Mouse (Mus musculus) heart, postnatal 0 days (tissue): ENCODE measurements at regions not wholly inside any gene's neighbourhood (a gene's known extent, or its start where the extent isn't known, plus 50 kb on each side); places are given as distances from the start of the nearest gene placed in this dataset.

Source experiments
- ATAC-seq: fragments of 200-750 bp; cut with Nextera tagmentation; 2 replicates; pipeline ENCODE4 v1.8.0; 2017; ENCODE audit warnings: low read depth, moderate number of reproducible peaks, moderate library complexity; ENCODE audit not compliant: insufficient read depth
- DNase-seq: peaks from one replicate; pipeline ENCODE4 v3.0.0-alpha.2; 2016; ENCODE audit warnings: low spot score
- H3K27ac ChIP-seq: fragments of 300-500 bp; sonication (generic); 2 replicates; pipeline ENCODE4 v1.5.1; 2014; ENCODE audit warnings: low read depth, mild to moderate bottlenecking
- H3K27me3 ChIP-seq: fragments of 300-500 bp; sonication (generic); 2 replicates; pipeline ENCODE4 v1.6.1; 2014; ENCODE audit warnings: low read length, mixed read lengths; ENCODE audit not compliant: control insufficient read depth, insufficient read depth
- H3K36me3 ChIP-seq: fragments of 300-500 bp; sonication (generic); replicated peaks from 2 replicates; pipeline ENCODE4 v1.6.1; 2014; ENCODE audit warnings: low read length, mixed read lengths; ENCODE audit not compliant: control insufficient read depth, insufficient read depth
- H3K4me1 ChIP-seq: fragments of 300-500 bp; sonication (generic); 2 replicates; pipeline ENCODE4 v1.6.1; 2014; ENCODE audit warnings: antibody characterized with exemption; ENCODE audit not compliant: control insufficient read depth, insufficient read depth
- H3K4me2 ChIP-seq: fragments of 300-500 bp; sonication (generic); 2 replicates; pipeline ENCODE4 v1.6.1; 2014; ENCODE audit warnings: low read depth, mild to moderate bottlenecking, low read length, moderate library complexity
- H3K4me3 ChIP-seq: fragments of 300-500 bp; sonication (generic); 2 replicates; pipeline ENCODE4 v1.5.1; 2014; ENCODE audit warnings: low read depth, low read length
- H3K9ac ChIP-seq: fragments of 300-500 bp; sonication (generic); replicated peaks from 2 replicates; pipeline ENCODE4 v1.6.1; 2014; ENCODE audit warnings: low read depth, low read length, mixed read lengths
- H3K9me3 ChIP-seq: fragments of 300-500 bp; sonication (generic); replicated peaks from 2 replicates; pipeline ENCODE4 v1.6.1; 2016; ENCODE audit warnings: low read length; ENCODE audit not compliant: control insufficient read depth
- CTCF ChIP-seq: IDR thresholded peaks from 2 replicates; pipeline ENCODE4 v1.5.1; 2016; ENCODE audit warnings: antibody characterized with exemption, control low read depth, low read depth
- EP300 ChIP-seq: IDR thresholded peaks from 2 replicates; pipeline ENCODE4 v1.6.1; 2016; ENCODE audit warnings: antibody characterized with exemption, low read depth
- WGBS: fragments of 180-500 bp; shearing (Covaris S2); extraction: QIAGEN DNeasy Blood & Tissue Kit; methylation state at CpG from one replicate; pipeline ENCODE4 v1.1.7; 2014; 5-methylcytosine and 5-hydroxymethylcytosine counted together

DNA sequence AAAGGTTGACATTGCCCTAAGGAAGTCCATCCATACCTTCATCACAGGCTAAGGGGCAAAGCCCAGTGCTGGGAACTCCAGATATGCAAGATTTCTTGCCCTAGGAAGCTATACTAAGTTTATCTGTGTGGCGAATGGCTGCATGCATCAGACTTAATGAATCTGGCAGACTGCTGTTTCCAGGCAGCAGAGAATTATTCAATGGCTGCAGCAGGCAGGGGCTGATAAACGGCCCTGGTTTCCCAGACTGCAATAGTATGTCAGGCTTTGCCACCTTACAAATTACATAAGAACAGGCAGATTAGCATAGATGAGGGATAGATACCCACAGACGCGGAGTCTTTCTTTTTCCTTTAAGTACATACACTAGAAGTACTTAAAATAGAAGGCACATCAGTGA is 350.2 kb downstream of the Tmem114 start:
- WGBS, result 50% methylated on average over 4 of the region's 4 CpGs
- H3K36me3 ChIP-seq, result no peaks in the 10 kb centered on the region
- DNase-seq, result no peak
- H3K27ac ChIP-seq, result no peak overlapping the region
- TF ChIP-seq EP300, result no peak
- TF ChIP-seq CTCF, result no peak
- no peaks in the 10 kb centered on the region for H3K9me3 ChIP-seq
- H3K4me2 ChIP-seq, result no peak overlapping the region
- no peaks in the 10 kb centered on the region for H3K4me1 ChIP-seq
- H3K4me3 ChIP-seq, result no peak overlapping the region
- H3K27me3 ChIP-seq, result no peaks in the 10 kb centered on the region
- no peak for ATAC-seq
- no peak overlapping the region for H3K9ac ChIP-seq

GRCm38 (mm10) chr16:8053936-8054335 is 371.0 kb downstream of the Tmem114 start:
- Histone ChIP-seq H3K36me3 (no peaks in the 10 kb centered on the region), H3K9me3 (no peaks in the 10 kb centered on the region), H3K27ac (no peak overlapping the region), H3K27me3 (no peaks in the 10 kb centered on the region), H3K4me2 (no peak overlapping the region), H3K9ac (no peak overlapping the region), H3K4me3 (no peak overlapping the region), H3K4me1 (no peaks in the 10 kb centered on the region)
- no peak for DNase-seq
- ATAC-seq, result no peak
- 56% methylated on average over 5 of the region's 5 CpGs for WGBS
- no peak for TF ChIP-seq CTCF
- TF ChIP-seq EP300, result no peak

DNA sequence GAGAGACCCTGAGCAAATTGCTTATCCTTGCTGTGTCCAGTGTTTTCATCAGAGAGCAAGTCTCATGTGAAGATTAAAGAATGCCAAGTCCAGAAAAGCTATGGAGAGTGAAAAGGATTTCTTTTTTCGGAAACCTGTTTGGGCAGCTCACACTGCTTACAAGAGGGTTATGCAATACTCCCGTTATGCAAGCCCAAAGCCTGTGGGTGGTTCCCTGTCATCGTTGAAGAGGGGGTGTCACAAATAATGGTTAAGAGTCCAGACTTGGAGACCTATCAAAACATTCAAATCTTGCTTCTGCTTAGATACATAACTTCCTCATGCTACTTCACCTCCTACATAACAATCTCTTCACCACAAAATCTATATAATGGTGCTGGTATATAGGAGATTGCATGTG is 416.0 kb downstream of the Tmem114 start:
- no peak for DNase-seq
- 63% methylated on average over 3 of the region's 3 CpGs for WGBS

DNA sequence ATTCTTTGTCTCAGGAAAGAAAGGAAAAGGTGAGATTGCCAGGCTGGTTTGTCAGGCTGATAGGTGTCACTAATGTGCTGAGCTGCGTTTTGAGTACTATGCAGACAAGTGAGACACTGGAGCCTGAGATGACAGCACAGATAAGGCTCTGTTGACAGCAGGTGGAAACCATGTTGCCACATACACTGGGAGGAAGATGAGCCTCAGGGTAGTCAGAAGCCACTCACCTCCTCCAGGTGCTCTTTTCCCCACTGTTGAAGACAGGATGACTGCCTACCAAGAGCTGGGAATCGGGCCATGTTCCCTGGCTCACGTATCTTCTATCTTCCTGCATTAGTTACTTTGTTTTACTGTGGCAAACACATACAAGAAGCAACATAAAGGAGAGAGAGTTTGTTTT is 418.3 kb downstream of the Tmem114 start:
- Histone ChIP-seq H3K27me3 (no peaks in the 10 kb centered on the region), H3K9ac (no peak overlapping the region), H3K4me1 (no peaks in the 10 kb centered on the region), H3K36me3 (no peaks in the 10 kb centered on the region), H3K4me3 (no peak overlapping the region), H3K9me3 (no peaks in the 10 kb centered on the region), H3K27ac (no peak overlapping the region), H3K4me2 (no peak overlapping the region)
- 65% methylated on average over 3 of the region's 3 CpGs for WGBS
- TF ChIP-seq CTCF, result no peak
- TF ChIP-seq EP300, result no peak
- DNase-seq (no peak), ATAC-seq (no peak)

More for the DNA sequence above, 416.0 kb downstream of the Tmem114 start:
- no peak for ATAC-seq
- Histone ChIP-seq H3K36me3 (no peaks in the 10 kb centered on the region), H3K27me3 (no peaks in the 10 kb centered on the region), H3K4me2 (no peak overlapping the region), H3K9ac (no peak overlapping the region), H3K4me1 (no peaks in the 10 kb centered on the region), H3K4me3 (no peak overlapping the region), H3K9me3 (no peaks in the 10 kb centered on the region), H3K27ac (no peak overlapping the region)
- TF ChIP-seq CTCF (no peak), EP300 (no peak)

GRCm38 (mm10) chr16:8002339-8003089 is 422.4 kb downstream of the Tmem114 start:
- Histone ChIP-seq H3K9me3 (no peaks in the 10 kb centered on the region), H3K4me2 (no peak overlapping the region), H3K27ac (no peak overlapping the region), H3K27me3 (no peaks in the 10 kb centered on the region), H3K9ac (no peak overlapping the region), H3K4me1 (no peaks in the 10 kb centered on the region), H3K4me3 (no peak overlapping the region), H3K36me3 (no peaks in the 10 kb centered on the region)
- TF ChIP-seq CTCF (no peak), EP300 (no peak)
- 81% methylated on average over 7 of the region's 7 CpGs for WGBS
- no peak for DNase-seq
- no peak for ATAC-seq

GRCm38 (mm10) chr16:7982816-7983215 is 442.1 kb downstream of the Tmem114 start:
- 49% methylated on average over 10 of the region's 10 CpGs for WGBS
- no peak overlapping the region for H3K4me3 ChIP-seq
- DNase-seq, result no peak
- no peaks in the 10 kb centered on the region for H3K4me1 ChIP-seq
- H3K27me3 ChIP-seq, result no peaks in the 10 kb centered on the region
- H3K9me3 ChIP-seq, result no peaks in the 10 kb centered on the region
- H3K27ac ChIP-seq, result no peak overlapping the region
- TF ChIP-seq CTCF (no peak), EP300 (no peak)
- no peak overlapping the region for H3K9ac ChIP-seq
- no peak overlapping the region for H3K4me2 ChIP-seq
- ATAC-seq, result no peak
- no peaks in the 10 kb centered on the region for H3K36me3 ChIP-seq
